Mouse (Mus musculus) embryonic facial prominence, embryonic 14.5 days (tissue): ENCODE results near the gene St3gal3. TPM values are rescaled to one million over a fixed set of nuclear protein-coding genes. Genes with fewer than 3 reads are reported as not detected.
A peak's percentile ranks its signal among the peaks of the same experiment; 100 is the strongest.

ENCODE experiments used
- ATAC-seq: fragments of 200-750 bp; cut with Nextera tagmentation; 2 replicates; pipeline ENCODE4 v1.8.0; 2017; ENCODE audit warnings: low read depth, moderate number of reproducible peaks, moderate TSS enrichment
- DNase-seq: peaks from one replicate; pipeline ENCODE4 v3.0.0-alpha.2; 2015; ENCODE audit warnings: low spot score
- H3K27ac ChIP-seq: fragments of 300-500 bp; sonication (generic); replicated peaks from 2 replicates; pipeline ENCODE4 v1.5.1; 2014; ENCODE audit warnings: low read depth, mild to moderate bottlenecking, low read length, moderate library complexity
- H3K27me3 ChIP-seq: fragments of 300-500 bp; sonication (generic); replicated peaks from 2 replicates; pipeline ENCODE4 v1.6.1; 2014; ENCODE audit warnings: low read length; ENCODE audit not compliant: control insufficient read depth, insufficient read depth
- H3K36me3 ChIP-seq: fragments of 300-500 bp; sonication (generic); 2 replicates; pipeline ENCODE4 v1.6.1; 2014; ENCODE audit warnings: low read length, mixed read lengths; ENCODE audit not compliant: control insufficient read depth, insufficient read depth
- H3K4me1 ChIP-seq: fragments of 300-500 bp; sonication (generic); 2 replicates; pipeline ENCODE4 v1.6.1; 2014; ENCODE audit warnings: antibody characterized with exemption, low read length; ENCODE audit not compliant: control insufficient read depth, insufficient read depth
- H3K4me2 ChIP-seq: fragments of 300-500 bp; sonication (generic); 2 replicates; pipeline ENCODE4 v1.6.1; 2014; ENCODE audit warnings: low read depth, mild to moderate bottlenecking, low read length, moderate library complexity, mixed read lengths
- H3K4me3 ChIP-seq: fragments of 300-500 bp; sonication (generic); 2 replicates; pipeline ENCODE4 v1.5.1; 2014; ENCODE audit warnings: low read depth, mild to moderate bottlenecking, low read length
- H3K9ac ChIP-seq: fragments of 300-500 bp; sonication (generic); 2 replicates; pipeline ENCODE4 v1.6.1; 2014; ENCODE audit warnings: low read depth, mild to moderate bottlenecking, low read length, moderate library complexity, mixed read lengths
- H3K9me3 ChIP-seq: fragments of 300-500 bp; sonication (generic); 2 replicates; pipeline ENCODE4 v1.6.1; 2016; ENCODE audit warnings: low read length; ENCODE audit not compliant: control insufficient read depth
- WGBS: fragments of 180-500 bp; shearing (Covaris S2); extraction: QIAGEN DNeasy Blood & Tissue Kit; methylation state at CpG from one replicate; pipeline ENCODE4 v1.1.7; 2014; 5-methylcytosine and 5-hydroxymethylcytosine counted together
- polyA plus RNA-seq: library from polyadenylated mRNA; unstranded; fragments of >200 nt; fragmentation: Nextera tagmentation; extraction: Ambion mirVana; gene quantifications from 2 replicates; pipeline ENCODE4 v1.2.1, GENCODE M21; 2014

The St3gal3 gene
- polyA plus RNA-seq, 1 experiment from 2014 or later = 5.6 TPM

DNA sequence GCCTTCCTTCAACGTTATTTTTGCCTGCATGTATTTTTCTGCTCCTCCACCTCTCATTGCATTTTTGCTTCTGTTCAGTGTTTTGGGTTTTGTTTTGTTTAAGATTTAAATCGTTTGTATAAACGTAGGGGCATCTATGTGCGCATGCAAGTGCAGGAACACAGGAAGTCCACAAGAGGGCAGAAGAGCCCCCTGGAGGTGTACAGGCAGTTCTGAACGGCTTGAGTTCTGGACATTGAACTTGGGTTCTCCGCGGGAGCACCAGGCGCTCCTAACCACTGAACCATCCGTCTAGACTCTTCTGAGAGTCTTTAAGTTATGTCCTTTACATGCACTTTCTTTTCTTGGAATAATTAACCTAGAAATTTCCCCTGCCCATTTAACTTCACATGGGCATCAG lies 44.8 kb downstream of the St3gal3 start:
- Histone ChIP-seq H3K4me1 (no peaks in the 10 kb centered on the region; the same call in 1 of the 2 replicates), H3K36me3 (no peaks in the 10 kb centered on the region), H3K9ac (no peak overlapping the region), H3K27me3 (no peaks in the 10 kb centered on the region), H3K4me2 (no peak overlapping the region), H3K9me3 (no peaks in the 10 kb centered on the region), H3K27ac (no peak overlapping the region), H3K4me3 (no peak overlapping the region)
- WGBS = 47% methylated on average over 9 of the region's 9 CpGs
- DNase-seq (no peak), ATAC-seq (no peak)

DNA sequence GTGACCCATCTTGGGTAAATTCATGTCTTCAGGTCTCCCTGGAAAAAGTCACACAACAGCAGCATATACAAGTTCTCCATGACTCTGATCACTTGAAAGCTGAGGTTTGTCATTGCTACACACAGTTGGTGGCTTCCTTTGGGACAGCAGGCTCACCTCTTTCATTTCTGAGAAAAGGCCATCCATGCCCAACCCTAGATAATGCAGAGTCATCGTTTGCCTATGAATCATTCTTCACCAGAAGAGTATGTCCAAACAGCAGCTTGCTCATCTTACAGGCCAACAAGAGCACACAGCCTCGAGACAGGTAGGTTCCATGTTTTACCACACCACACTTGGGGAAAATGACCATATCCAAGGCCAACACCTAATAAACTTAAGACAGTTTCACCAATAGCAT lies 45.9 kb downstream of the St3gal3 start:
- Histone ChIP-seq H3K4me3 (no peak overlapping the region), H3K36me3 (no peaks in the 10 kb centered on the region), H3K4me2 (no peak overlapping the region), H3K4me1 (no peaks in the 10 kb centered on the region; the same call in 1 of the 2 replicates), H3K27ac (no peak overlapping the region), H3K9me3 (no peaks in the 10 kb centered on the region), H3K27me3 (no peaks in the 10 kb centered on the region), H3K9ac (no peak overlapping the region)
- WGBS = 88% methylated on average over 2 of the region's 2 CpGs
- DNase-seq (no peak), ATAC-seq (no peak)

DNA sequence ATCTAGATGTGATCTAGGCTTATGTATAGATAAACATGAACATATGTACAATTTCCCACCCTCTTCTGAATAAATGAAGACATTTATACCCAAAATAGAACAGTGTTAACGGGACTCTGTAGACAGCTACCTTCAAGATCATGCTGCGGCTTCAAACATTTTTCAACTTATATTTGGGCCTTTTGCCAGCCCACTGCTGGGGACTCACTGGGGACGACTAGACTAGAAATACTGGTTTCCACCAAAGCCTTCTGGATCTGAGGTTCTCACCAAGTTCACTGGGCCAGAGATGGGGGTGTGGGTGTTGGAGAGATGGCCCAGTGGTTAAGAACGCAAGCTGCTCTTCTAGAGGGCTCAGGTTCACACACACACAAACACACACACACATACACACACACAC lies 49.7 kb downstream of the St3gal3 start:
- no peaks in the 10 kb centered on the region for H3K36me3 ChIP-seq
- no peaks in the 10 kb centered on the region for H3K9me3 ChIP-seq
- H3K9ac ChIP-seq = no peak overlapping the region
- WGBS = 44% methylated on average over 4 of the region's 4 CpGs
- H3K4me2 ChIP-seq = no peak overlapping the region
- no peak overlapping the region for H3K27ac ChIP-seq
- no peaks in the 10 kb centered on the region for H3K27me3 ChIP-seq
- no peaks in the 10 kb centered on the region; the same call in 1 of the 2 replicates for H3K4me1 ChIP-seq
- DNase-seq (peak; percentile 57), ATAC-seq (no peak)
- H3K4me3 ChIP-seq = no peak overlapping the region

DNA sequence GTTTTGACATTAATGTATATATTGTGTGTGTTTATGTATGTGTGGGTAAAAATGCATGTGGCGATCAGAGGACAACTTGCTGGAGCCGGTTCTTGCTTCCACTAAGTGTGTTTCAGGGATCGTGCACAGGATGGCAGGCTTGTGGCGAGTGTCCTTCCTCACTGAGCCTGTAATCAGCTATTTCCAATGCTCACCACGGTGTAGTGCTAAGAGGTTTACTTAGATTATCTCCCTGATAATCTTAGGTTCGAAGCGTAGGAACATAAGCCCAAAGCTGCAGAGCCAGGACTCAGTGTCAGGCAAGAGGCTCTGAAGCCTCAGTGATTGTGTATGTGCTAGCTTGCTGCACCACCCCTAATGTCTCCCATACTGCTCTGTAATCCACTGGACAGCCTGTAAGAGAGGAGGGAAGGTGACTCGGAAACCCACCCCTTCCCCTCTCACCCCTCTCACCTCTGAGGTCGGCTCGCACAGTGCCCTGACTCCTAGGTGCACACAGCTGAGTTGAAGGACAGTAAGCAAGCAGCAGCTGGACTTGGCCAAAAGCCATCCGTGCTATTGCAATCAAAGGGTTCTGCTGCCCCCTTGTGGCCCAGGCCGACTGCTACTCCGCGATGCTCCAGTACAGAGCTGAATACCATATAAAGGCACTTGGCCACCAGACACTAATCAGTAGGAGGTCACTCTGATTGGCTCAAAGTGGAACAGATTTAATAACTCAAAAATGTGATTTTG lies 51.3 kb downstream of the St3gal3 start:
- no peak overlapping the region for H3K9ac ChIP-seq
- no peaks in the 10 kb centered on the region for H3K9me3 ChIP-seq
- no peak overlapping the region for H3K27ac ChIP-seq
- ATAC-seq (peak; percentile 89), DNase-seq (peak; percentile 93)
- H3K27me3 ChIP-seq = no peaks in the 10 kb centered on the region
- H3K4me3 ChIP-seq = no peak overlapping the region
- H3K4me1 ChIP-seq = no peaks in the 10 kb centered on the region; the same call in 1 of the 2 replicates
- H3K36me3 ChIP-seq = no peaks in the 10 kb centered on the region
- H3K4me2 ChIP-seq = no peak overlapping the region
- WGBS = 35% methylated on average over 14 of the region's 14 CpGs

DNA sequence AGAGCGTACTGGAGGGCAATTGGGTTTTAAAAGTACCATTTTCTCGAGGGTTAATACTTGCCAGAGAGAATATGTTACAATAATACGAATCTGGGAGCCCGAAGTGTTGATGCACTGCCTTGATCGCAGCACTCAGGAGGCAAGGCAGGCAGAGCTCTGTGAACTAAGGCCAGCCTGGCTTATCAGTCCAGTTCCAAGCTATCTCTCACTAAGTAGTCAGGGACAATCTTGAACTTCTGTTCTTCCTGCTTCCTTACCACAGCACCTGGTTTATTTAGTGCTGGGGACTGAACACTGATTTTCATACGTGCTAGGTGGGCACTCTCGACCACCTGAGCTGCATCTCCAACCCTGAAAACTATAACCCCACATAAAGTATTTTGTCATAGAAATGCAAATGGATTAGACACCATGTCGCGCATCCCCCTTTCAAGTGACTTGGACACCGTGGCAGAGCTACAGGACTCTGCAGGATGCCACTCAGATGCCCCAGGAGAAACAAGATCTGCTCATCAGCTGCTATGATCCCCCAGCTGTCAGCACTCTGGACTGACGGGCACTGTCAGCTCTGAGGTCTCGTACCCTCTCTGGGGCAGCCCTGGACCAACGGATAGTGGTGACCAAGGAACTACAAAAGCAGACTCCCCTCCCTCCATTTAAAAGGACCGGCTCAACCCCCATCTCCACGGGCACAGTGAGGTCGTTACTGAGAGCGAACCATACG lies 52.9 kb downstream of the St3gal3 start:
- DNase-seq (no peak), ATAC-seq (no peak)
- Histone ChIP-seq H3K4me1 (no peaks in the 10 kb centered on the region; the same call in 1 of the 2 replicates), H3K36me3 (no peaks in the 10 kb centered on the region), H3K27ac (no peak overlapping the region), H3K9me3 (no peaks in the 10 kb centered on the region), H3K4me3 (no peak overlapping the region), H3K4me2 (no peak overlapping the region), H3K27me3 (no peaks in the 10 kb centered on the region), H3K9ac (no peak overlapping the region)
- WGBS = 90% methylated on average over 18 of the region's 18 CpGs

DNA sequence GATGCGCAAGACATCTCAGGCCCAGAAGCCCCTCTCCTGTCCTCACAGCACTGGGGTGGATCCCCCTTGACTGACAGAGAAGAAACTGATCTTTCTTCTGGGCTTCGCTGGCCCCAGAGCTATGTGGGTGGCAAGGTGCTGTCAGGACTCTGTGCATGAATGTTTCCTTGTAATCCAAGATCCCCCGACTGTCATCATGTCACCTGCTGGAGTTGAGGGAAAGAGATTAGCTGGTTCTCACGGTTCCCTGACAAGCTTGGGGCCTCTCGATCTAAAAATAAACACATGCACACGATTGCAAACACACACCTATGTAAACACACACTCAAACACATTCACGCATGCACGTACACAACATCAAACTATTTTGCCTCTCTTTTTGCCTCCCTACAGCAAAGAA lies 54.2 kb downstream of the St3gal3 start:
- ATAC-seq (no peak), DNase-seq (peak; percentile 36)
- WGBS = 50% methylated on average over 8 of the region's 8 CpGs
- Histone ChIP-seq H3K9me3 (no peaks in the 10 kb centered on the region), H3K27me3 (no peaks in the 10 kb centered on the region), H3K27ac (no peak overlapping the region), H3K9ac (no peak overlapping the region), H3K4me1 (no peaks in the 10 kb centered on the region; the same call in 1 of the 2 replicates), H3K36me3 (no peaks in the 10 kb centered on the region), H3K4me3 (no peak overlapping the region), H3K4me2 (no peak overlapping the region)

DNA sequence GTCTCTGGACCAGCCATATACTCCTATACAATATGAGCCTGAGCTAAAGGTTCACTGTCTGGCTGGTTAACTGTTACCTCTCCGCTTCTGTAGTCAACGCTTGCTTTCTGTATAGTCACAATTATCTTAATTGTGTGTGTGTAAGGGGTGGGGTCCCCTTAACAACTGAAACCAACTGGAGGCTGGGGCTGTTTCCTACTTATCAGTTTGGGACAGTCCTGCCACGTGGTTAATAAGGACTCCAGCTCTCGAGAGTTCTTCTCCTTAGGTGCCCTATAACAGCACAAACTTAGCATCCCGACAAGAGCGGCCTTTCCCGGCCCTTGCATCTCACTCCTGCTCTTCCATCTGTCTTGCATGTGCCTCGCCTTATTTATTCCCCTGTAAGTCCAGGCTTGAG lies 55.5 kb downstream of the St3gal3 start:
- no peak overlapping the region for H3K4me3 ChIP-seq
- H3K4me2 ChIP-seq = no peak overlapping the region
- no peak for ATAC-seq
- no peaks in the 10 kb centered on the region for H3K4me1 ChIP-seq
- H3K27ac ChIP-seq = no peak overlapping the region
- no peak overlapping the region for H3K9ac ChIP-seq
- H3K36me3 ChIP-seq = 0 out of 2 replicates have a peak, but pooled peaks cover 1% of the 10 kb centered on the region
- WGBS = 86% methylated on average over 8 of the region's 8 CpGs
- H3K27me3 ChIP-seq = no peaks in the 10 kb centered on the region
- DNase-seq = no peak
- no peaks in the 10 kb centered on the region for H3K9me3 ChIP-seq

DNA sequence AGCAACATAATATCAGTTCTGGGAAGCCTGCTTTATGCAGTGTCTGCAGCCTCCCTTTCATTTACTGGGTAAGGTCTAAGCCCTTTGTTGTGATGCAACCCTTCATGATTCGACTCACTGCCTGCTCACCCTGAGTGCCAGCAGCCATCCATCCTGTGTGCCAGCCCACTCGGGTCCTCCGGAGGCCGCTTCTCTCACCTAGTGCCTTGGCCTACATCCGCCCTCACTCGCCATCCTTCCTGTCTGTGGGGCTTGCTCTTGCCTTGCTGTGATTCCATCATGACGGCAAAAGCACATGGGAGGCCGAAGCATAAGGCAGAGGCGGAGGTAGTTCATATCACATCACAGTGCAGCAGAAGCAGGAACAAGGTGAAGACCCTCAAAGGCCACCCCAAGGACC lies 56.1 kb downstream of the St3gal3 start:
- H3K27me3 ChIP-seq = no peaks in the 10 kb centered on the region
- no peak overlapping the region for H3K4me3 ChIP-seq
- no peaks in the 10 kb centered on the region for H3K4me1 ChIP-seq
- no peak for DNase-seq
- no peak overlapping the region for H3K9ac ChIP-seq
- H3K9me3 ChIP-seq = no peaks in the 10 kb centered on the region
- no peak overlapping the region for H3K27ac ChIP-seq
- ATAC-seq = no peak
- H3K4me2 ChIP-seq = no peak overlapping the region
- H3K36me3 ChIP-seq = 0 out of 2 replicates have a peak, but pooled peaks cover 6% of the 10 kb centered on the region
- 89% methylated on average over 9 of the region's 9 CpGs for WGBS
